Mouse (Mus musculus): ENCODE measurements around the gene Atp1a4.

DNA sequence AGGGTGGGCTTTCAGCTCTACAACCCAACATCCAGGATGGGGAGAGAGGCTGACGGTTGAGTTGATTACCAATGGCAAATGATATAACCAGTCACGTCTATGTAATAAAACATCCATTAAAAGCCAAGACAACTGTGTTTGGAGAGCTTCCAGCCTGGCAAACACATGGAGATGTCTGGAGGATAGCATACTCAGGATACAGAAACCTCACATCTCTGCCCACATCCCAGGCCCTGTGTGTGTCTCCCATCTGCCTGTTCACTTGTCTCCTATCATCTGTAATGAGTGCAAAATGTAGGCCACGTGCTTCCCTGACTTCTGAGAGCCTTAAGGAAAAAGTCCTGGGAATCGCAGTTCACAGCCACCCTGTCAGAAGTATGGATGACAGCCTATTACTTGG lies 11.0 kb downstream of the Atp1a4 start:
- TF ChIP-seq CTCF (IDR thresholded peaks at IDR 0.05; ENCODE audit: borderline replicate concordance, extremely low read depth, insufficient read depth, insufficient read length) (no peak), POLR2A (IDR thresholded peaks at IDR 0.05; ENCODE audit: borderline replicate concordance, extremely low read depth, insufficient read depth, insufficient read length, poor library complexity, severe bottlenecking) (no peak)

All from brain, embryonic 14.5 days (tissue).